Mouse (Mus musculus) inflammation-experienced regulatory T-cells, adult 6 months (primary cell): ENCODE results near the gene Spdl1. TPM values are rescaled to one million over a fixed set of nuclear protein-coding genes. Genes with fewer than 3 reads are reported as not detected.

Source experiments
- polyA plus RNA-seq, 3 experiments: library from polyadenylated mRNA; unstranded; fragments of 100-300 nt; shearing (Covaris generic); gene quantifications; one replicate each; pipeline ENCODE4 v1.2.1; 2017

The Spdl1 gene
- polyA plus RNA-seq, 3 experiments from 2014 or later, result 1.7 to 12.5 (median 3.4) TPM

Other genes starting within 250 kb of the Spdl1 start
- gene Dock2, start 49.7 kb downstream of the Spdl1 start, polyA plus RNA-seq, result 100 to 1,000 TPM; 257 to 323 (median 288) TPM